Comparison of ENCODE assay signal across 35 mouse cellular contexts in the genomic region with DNA sequence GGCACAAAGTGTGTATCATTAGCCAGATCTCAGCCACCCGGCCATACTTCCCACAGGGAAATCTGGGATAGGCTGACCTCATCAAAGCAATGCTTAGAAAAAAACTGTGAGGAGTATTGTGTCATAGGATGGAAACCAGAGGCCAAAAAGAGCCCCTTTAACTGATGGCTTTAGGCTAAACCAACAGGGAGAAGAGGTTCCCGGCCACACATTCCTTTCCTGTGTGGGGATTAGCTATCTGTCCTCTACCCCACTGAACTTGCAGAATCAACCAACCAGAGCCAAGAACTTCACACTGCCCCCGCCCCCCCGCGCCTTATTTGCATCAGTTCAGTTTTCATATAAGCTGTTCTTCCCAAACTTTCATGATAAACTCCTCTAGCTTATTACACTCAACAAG.
"Had no signal": no experiment of that assay in that cellular context is flagged by ENCODE, and none has a peak within 500 bp of the region (broad histone marks: within the 10 kb centered on the region; RNA-seq: fewer than 3 reads in every experiment).

No protein-coding gene starts in this region.

- H3K9ac ChIP-seq: heart, embryonic 12.5 days; heart, embryonic 13.5 days; heart, embryonic 15.5 days; hindbrain, embryonic 12.5 days; hindbrain, embryonic 13.5 days; hindbrain, embryonic 14.5 days; hindbrain, embryonic 15.5 days; intestine, embryonic 15.5 days; kidney, embryonic 15.5 days had no signal

- H3K4me2 ChIP-seq: heart, embryonic 11.5 days; heart, embryonic 12.5 days; heart, embryonic 13.5 days; heart, embryonic 15.5 days; hindbrain, embryonic 12.5 days; hindbrain, embryonic 13.5 days; hindbrain, embryonic 14.5 days; hindbrain, embryonic 15.5 days; intestine, embryonic 15.5 days; kidney, embryonic 15.5 days had no signal

- H3K9me3 ChIP-seq: heart, embryonic 12.5 days; heart, embryonic 15.5 days; hindbrain, embryonic 13.5 days; hindbrain, embryonic 15.5 days; intestine, embryonic 15.5 days; kidney, embryonic 15.5 days had no signal

- H3K4me1 ChIP-seq: heart, embryonic 13.5 days; heart, embryonic 15.5 days; hindbrain, embryonic 12.5 days; hindbrain, embryonic 13.5 days; hindbrain, embryonic 15.5 days; intestine, embryonic 15.5 days had no signal

- ATAC-seq: hindbrain, embryonic 16.5 days; hindbrain, postnatal 0 days; inflammation-experienced regulatory T-cells, adult 6 months; intestine, embryonic 15.5 days; intestine, embryonic 16.5 days; intestine, postnatal 0 days had no signal

- DNase-seq: heart, postnatal 10 days; heart, postnatal 14 days; heart, postnatal 36 days; heart, postnatal 4 days; kidney, adult 11 months; kidney, adult 18-20 months; kidney, adult 2 months; kidney, adult 8-10 months; kidney, adult 9 months; kidney, postnatal 10 days; kidney, postnatal 14 days; kidney, postnatal 25 days; kidney, postnatal 36 days; kidney, postnatal 4 days; layer of hippocampus, adult 9-11 months; layer of hippocampus, postnatal 36 days had no signal

- H3K27ac ChIP-seq: heart, embryonic 13.5 days; heart, embryonic 15.5 days; hindbrain, embryonic 10.5 days; hindbrain, embryonic 12.5 days; hindbrain, embryonic 13.5 days; hindbrain, embryonic 14.5 days; hindbrain, embryonic 15.5 days; hindbrain, postnatal 0 days; intestine, embryonic 15.5 days; kidney, embryonic 15.5 days; kidney, postnatal 0 days; layer of hippocampus, adult 2 months; left cerebral cortex, adult 2 months had no signal

- H3K4me3 ChIP-seq: heart, embryonic 12.5 days; heart, embryonic 13.5 days; heart, embryonic 15.5 days; hindbrain, embryonic 10.5 days; hindbrain, embryonic 12.5 days; hindbrain, embryonic 13.5 days; hindbrain, embryonic 15.5 days; intestine, embryonic 15.5 days; kidney, embryonic 15.5 days; layer of hippocampus, adult 2 months; left cerebral cortex, adult 2 months had no signal

- H3K36me3 ChIP-seq: heart, embryonic 12.5 days; heart, embryonic 13.5 days; heart, embryonic 15.5 days; hindbrain, embryonic 10.5 days; hindbrain, embryonic 12.5 days; hindbrain, embryonic 13.5 days; hindbrain, embryonic 15.5 days; intestine, embryonic 15.5 days; kidney, embryonic 15.5 days had no signal

- H3K27me3 ChIP-seq: heart, embryonic 12.5 days; heart, embryonic 13.5 days; heart, embryonic 15.5 days; hindbrain, embryonic 12.5 days; hindbrain, embryonic 13.5 days; hindbrain, embryonic 15.5 days; intestine, embryonic 15.5 days; kidney, embryonic 15.5 days had no signal
